Comparison of ENCODE assay signal across 28 mouse cellular contexts in genomic region chr6:97693281-97693680, GRCm38 (mm10).
"Had no signal": no experiment of that assay in that cellular context is flagged by ENCODE, and none has a peak within 500 bp of the region (broad histone marks: within the 10 kb centered on the region; RNA-seq: fewer than 3 reads in every experiment).

No protein-coding gene starts in this region.

- H3K4me2 ChIP-seq: heart, embryonic 11.5 days; heart, embryonic 13.5 days; heart, embryonic 15.5 days; hindbrain, embryonic 12.5 days; hindbrain, embryonic 14.5 days; intestine, embryonic 15.5 days; limb, embryonic 12.5 days; liver, embryonic 11.5 days; liver, embryonic 13.5 days; liver, embryonic 15.5 days had no signal

- H3K9ac ChIP-seq: heart, embryonic 13.5 days; heart, embryonic 15.5 days; hindbrain, embryonic 12.5 days; hindbrain, embryonic 14.5 days; intestine, embryonic 15.5 days; limb, embryonic 12.5 days; liver, embryonic 13.5 days; liver, embryonic 15.5 days; liver, postnatal 0 days had no signal

- H3K9me3 ChIP-seq: heart, embryonic 13.5 days; heart, embryonic 15.5 days; hindbrain, embryonic 10.5 days; hindbrain, embryonic 12.5 days; intestine, embryonic 15.5 days; limb, embryonic 10.5 days; limb, embryonic 12.5 days; liver, embryonic 13.5 days; liver, embryonic 15.5 days had no signal

- ATAC-seq: hindbrain, embryonic 16.5 days; inflammation-experienced regulatory T-cells, adult 6 months; intestine, embryonic 15.5 days; intestine, postnatal 0 days; liver, postnatal 0 days had no signal

- H3K4me3 ChIP-seq: heart, adult 2 months; heart, embryonic 13.5 days; heart, embryonic 15.5 days; hindbrain, embryonic 10.5 days; hindbrain, embryonic 12.5 days; intestine, embryonic 15.5 days; layer of hippocampus, adult 2 months; left cerebral cortex, adult 2 months; limb, embryonic 10.5 days; limb, embryonic 12.5 days; liver, embryonic 13.5 days; liver, embryonic 15.5 days had no signal

- H3K4me1 ChIP-seq: heart, embryonic 15.5 days; hindbrain, embryonic 12.5 days; intestine, embryonic 15.5 days; limb, embryonic 10.5 days; limb, embryonic 12.5 days; liver, embryonic 13.5 days; liver, embryonic 15.5 days had no signal

- H3K27ac ChIP-seq: heart, adult 2 months; heart, embryonic 13.5 days; heart, embryonic 15.5 days; hindbrain, embryonic 10.5 days; hindbrain, embryonic 12.5 days; hindbrain, embryonic 14.5 days; intestine, embryonic 15.5 days; layer of hippocampus, adult 2 months; left cerebral cortex, adult 2 months; limb, embryonic 10.5 days; limb, embryonic 12.5 days; liver, embryonic 13.5 days; liver, embryonic 15.5 days had no signal

- H3K36me3 ChIP-seq: heart, embryonic 13.5 days; heart, embryonic 15.5 days; hindbrain, embryonic 10.5 days; hindbrain, embryonic 12.5 days; intestine, embryonic 15.5 days; limb, embryonic 10.5 days; limb, embryonic 12.5 days; liver, embryonic 13.5 days; liver, embryonic 15.5 days had no signal

- H3K27me3 ChIP-seq: heart, embryonic 13.5 days; heart, embryonic 15.5 days; hindbrain, embryonic 12.5 days; intestine, embryonic 15.5 days; limb, embryonic 12.5 days; liver, embryonic 13.5 days; liver, embryonic 15.5 days had no signal

- DNase-seq: gastrocnemius, postnatal 10 days; gastrocnemius, postnatal 25 days; heart, adult 2 months; heart, postnatal 4 days; kidney, adult 18-20 months; kidney, adult 8-10 months; kidney, postnatal 10 days; kidney, postnatal 25 days; kidney, postnatal 4 days; liver; liver, embryonic 13.5 days; liver, postnatal 0 days had no signal
